Mouse (Mus musculus): Measurements from ENCODE around the gene Sptbn4.

DNA sequence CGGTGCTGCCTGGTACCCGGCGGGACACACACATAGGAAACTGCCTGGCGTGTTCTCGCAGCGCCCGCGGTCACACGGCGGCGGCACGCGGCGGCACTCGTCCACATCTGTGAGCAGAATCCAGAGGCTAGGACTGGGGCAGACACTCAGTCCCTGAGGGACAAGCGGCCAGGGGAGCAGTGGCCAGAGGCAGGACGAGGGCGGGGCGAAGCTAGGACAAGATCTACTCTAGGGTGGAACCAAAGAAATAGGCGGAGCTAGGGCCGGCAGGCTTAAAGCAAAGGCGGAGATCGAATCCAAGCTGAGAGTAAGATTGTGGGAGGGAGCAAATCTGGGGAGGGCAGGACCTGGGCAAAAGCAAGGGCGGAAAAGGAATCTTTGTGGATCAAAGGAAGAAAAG lies 121.8 kb downstream of the Sptbn4 start:
- TF ChIP-seq CTCF (IDR thresholded peaks at IDR 0.05; ENCODE audit: low read depth) (no peak), EP300 (IDR thresholded peaks at IDR 0.05; ENCODE audit: low read depth) (no peak)
